Mouse (Mus musculus): Measurements from ENCODE around the gene Lipf. TPM values are rescaled to one million over a fixed set of nuclear protein-coding genes. Genes with fewer than 3 reads are reported as not detected.

Gene Lipf
- polyA plus RNA-seq (2012; rRNA removed) = not detected in 2 replicates

DNA sequence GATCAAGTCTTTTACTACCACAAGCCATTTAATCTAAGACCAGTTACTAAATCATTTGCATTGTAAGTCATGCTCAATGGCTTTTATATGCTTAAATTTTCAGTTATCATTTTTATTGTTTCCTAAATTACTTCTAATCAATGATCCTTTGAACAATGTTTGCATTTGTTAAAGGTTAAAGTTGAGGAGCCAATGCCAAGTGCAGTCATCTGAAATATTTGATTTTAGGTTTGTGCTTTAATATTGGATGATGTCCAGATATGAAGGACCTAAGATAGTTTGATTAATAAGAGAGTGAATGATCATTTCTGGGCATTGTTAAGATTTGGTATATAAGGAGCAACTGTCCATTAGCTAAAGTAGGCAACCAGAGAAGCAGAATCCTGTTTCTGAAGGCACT lies at the start of gene Lipf:
Gene Lipf, plus strand, starts transcription at position 301 of the 400 bp plus-strand sequence.

GRCm38 (mm10) chr19:34008002-34008401 lies 47.0 kb downstream of the Lipf start, which contains the start of gene Lipk:
TSS of gene Lipk (plus strand) at chr19:34008290.

Other genes starting within 250 kb of the Lipf start
- gene Lipo2, start 209.8 kb upstream of the Lipf start, polyA plus RNA-seq (2012; rRNA removed) = 0.01 and 0.02 TPM in 2 replicates
- gene Lipo3, start 199.2 kb upstream of the Lipf start, polyA plus RNA-seq (2012; rRNA removed) = 1.2 and 1.4 TPM in 2 replicates
- not detected in 2 replicates for gene Lipo1, start 173.7 kb upstream of the Lipf start, polyA plus RNA-seq (2012; rRNA removed)
- gene Lipk, start 47.1 kb downstream of the Lipf start, polyA plus RNA-seq (2012; rRNA removed) = not detected in 2 replicates
- gene Lipn, start 106.2 kb downstream of the Lipf start, polyA plus RNA-seq (2012; rRNA removed) = not detected in 2 replicates
- not detected in 2 replicates for gene Lipm, start 139.7 kb downstream of the Lipf start, polyA plus RNA-seq (2012; rRNA removed)
- gene Ankrd22, start 204.9 kb downstream of the Lipf start, polyA plus RNA-seq (2012; rRNA removed) = 0.10 and 0.15 TPM in 2 replicates
- gene Stambpl1, start 231.0 kb downstream of the Lipf start, polyA plus RNA-seq (2012; rRNA removed) = 1.4 and 1.8 TPM in 2 replicates

Measured in liver, embryonic 14 days (tissue).